Mouse (Mus musculus) testis, postnatal 14 days (tissue): ENCODE results near the gene Ptpre.
A peak's percentile ranks its signal among the peaks of the same experiment; 100 is the strongest.
"Not testable (repeated sequence)": the region's sequence is repeated elsewhere in the genome, so short reads cannot be mapped to it uniquely, and the experiment has no call there.

Source experiments
- DNase-seq: peaks from one replicate; pipeline ENCODE4 v3.0.0; 2021; ENCODE audit warnings: low spot score

Ptpre gene

GRCm38 (mm10) chr7:135537341-135537901 lies at the start of gene Ptpre:
Gene Ptpre (plus strand): TSS chr7:135537481.
- DNase-seq: peak; percentile 73

DNA sequence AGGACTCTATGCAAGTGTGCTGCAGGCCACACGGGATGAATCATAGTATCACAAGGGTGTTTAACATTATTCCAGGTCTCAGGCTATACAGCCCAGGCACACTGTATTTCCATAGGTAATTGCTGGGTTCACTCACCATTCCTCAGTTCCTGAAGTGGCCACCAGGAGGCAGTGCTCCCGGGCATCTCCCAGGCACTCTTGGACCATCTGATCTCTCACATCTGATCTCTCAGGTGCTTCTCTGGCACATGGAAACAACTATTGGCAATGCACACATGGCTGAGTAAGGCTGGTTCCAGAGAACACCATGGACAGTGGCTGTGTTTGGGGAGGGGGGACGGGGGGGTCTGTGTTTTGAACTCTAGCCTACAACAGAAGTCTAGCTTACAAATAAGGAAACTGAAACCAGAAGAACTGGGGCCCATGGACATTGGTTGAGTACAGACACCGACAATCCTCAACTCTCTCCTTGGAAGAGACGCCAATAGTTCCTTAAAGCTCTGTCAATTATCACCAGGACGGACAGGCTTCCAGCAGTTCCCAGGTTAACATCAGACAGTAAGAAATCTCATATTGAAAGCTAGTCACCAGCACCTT lies 49.0 kb upstream of the Ptpre start:
- DNase-seq: no peak

DNA sequence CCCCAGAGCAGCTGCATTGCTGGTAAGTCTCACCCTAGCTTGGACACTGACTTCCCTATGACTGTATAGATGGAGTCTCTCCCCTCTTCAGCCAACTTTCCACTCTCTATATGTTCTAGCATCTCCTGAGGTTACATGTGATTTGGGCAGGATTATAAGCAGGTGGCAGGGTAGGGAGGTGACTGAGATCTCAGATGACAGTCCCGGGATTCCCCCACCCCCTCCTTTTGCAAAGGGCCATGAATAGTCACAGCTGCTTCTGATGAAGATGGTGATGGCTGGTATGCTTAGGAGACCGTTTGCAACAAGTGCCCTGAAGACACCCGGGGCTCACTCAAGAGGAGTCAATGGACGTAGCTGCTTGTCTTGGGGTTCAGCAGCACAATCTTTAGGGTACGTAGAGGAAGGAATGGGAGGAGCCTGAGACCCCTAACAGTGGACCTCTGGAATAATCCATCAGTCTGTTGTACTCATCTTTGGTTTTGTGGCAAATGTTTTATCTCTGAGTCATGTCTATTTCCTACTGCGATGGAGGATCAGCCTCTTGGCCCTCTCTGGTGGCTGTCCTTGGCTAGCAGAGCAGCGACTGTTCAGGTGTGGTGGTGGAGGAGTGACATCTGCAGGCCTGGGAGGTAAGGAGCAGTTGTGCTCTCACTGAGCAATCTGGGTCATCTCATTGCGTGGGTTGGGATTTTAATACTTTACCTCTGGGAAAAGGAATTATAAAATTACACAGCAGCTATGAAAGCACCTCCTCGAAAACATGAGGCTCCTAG lies 47.4 kb upstream of the Ptpre start:
- no peak for DNase-seq

DNA sequence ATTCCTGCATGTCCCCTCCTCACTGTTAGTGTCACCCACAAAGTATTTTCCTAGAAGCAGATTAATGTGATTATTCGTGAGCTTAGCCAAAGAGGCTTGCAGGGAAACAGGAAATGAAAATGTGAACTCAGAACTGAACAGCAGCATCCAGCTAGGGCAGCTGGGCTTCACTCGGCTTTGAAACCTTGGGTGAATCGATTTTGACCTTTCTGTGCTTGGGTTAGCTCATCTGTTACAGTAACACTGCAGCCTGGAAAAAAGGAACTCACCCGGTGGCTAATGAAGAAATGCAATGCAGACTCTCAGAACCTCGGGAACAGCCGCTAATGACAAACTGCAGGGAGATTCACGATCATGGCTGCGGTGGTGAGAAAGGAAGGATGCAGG lies 46.8 kb upstream of the Ptpre start:
- DNase-seq: no peak

GRCm38 (mm10) chr7:135495303-135495702 lies 42.0 kb upstream of the Ptpre start:
- no peak for DNase-seq

DNA sequence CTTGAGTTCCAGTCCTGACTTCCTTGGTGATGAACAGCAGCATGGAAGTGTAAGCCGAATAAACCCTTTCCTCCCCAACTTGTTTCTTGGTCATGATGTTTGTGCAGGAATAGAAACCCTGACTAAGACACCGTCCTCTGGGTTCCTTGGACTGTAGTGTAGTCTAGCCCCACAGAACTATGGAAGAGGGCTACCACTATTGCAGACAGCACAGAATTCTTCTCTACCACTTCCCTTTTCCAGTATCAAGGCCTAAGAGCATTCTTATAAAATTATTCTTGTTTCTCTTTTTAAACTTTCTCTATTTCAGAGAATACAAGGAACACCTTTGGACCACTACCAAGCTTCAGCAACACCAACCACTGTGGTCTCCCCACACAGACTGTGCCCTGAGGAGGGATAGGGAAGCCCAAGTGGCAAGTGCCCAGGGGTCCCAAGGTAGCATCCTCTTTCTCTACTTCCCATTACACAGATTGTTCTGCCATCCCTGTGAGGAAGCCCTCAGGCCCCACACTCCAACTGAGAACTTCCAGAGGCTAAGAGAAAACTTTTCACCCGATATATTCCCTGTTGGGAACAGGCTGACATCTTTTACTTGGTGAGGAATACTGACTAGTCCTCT lies 38.6 kb upstream of the Ptpre start:
- no peak for DNase-seq

DNA sequence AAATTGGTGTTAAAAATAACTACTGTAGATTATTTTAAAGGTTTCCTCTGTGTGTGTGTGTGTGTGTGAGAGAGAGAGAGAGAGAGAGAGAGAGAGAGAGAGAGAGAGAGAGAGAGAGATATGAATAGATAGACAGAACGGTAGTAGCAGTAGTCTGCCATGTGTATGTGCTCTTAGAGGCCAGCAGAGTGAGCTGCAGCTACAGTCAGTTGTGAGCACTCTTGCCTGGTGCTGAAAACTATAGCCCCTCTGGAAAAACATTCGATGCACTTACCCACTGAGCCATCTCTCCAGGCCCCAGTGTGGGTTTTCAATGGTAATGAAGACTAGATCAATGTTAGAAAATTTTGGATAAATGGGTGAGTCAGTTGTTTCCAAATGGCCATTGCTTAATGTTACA lies 37.9 kb upstream of the Ptpre start:
- DNase-seq: no peak

DNA sequence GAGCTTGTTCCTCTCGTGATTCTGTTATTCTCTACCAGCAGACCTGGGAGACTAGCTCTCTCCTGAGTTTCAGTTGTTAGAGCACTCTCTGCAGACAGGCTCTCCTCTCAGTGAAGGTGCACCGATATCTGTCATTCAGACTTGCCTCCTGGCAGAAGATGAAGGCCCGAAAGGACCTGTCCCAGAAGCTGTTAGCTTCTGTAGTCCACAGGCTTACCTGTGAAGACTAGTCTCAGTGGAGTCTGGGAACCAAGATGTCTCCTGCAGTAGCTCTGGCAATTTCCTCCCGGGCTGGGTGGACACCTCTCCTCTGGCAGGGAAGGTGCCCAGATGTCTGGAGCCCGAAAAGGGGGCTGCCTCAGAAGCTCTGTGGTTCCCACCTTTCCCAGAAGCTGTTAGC lies 30.8 kb upstream of the Ptpre start:
- DNase-seq: not testable (repeated sequence)

DNA sequence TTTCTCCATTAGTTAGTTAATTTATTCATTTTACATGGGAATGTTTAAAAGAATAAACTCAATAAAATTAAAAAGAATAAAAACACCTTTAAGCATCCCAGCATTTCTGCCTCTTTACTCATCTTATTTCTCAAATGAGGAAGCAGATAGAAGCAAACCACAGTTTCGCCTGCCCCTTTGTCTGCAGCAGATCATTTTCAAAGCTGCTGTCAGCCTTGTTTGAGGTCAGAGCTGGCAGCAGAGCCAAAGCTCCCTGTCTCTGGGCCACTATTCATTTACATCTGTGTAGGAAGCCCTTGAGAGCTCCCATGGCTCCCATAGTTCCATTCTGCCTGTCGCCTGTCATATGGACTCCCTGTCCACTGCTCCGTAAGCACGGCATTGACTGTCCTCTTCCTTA lies 28.7 kb upstream of the Ptpre start:
- DNase-seq: no peak

GRCm38 (mm10) chr7:135509272-135509671 lies 28.0 kb upstream of the Ptpre start:
- no peak for DNase-seq

DNA sequence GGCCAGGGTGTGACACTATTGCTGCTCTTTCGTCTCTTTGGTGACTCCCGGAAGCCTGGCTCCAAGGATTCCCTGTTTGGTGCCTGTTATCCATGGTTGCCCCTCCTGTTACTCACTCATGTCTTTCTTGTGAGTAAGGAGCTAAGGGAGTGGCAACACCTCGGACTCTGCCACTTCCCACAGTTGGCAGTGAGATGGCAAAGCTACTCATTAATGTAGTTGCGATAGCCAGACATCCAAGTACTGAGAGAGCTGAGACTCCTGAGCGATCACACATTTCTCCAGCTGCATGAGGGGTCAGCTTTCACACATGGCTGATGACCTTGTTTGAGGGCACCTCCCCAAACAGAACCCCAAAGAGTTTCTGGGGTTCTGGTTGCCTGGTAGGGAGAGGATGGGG lies 26.9 kb upstream of the Ptpre start:
- no peak for DNase-seq

GRCm38 (mm10) chr7:135511723-135512122 lies 25.6 kb upstream of the Ptpre start:
- DNase-seq: no peak

DNA sequence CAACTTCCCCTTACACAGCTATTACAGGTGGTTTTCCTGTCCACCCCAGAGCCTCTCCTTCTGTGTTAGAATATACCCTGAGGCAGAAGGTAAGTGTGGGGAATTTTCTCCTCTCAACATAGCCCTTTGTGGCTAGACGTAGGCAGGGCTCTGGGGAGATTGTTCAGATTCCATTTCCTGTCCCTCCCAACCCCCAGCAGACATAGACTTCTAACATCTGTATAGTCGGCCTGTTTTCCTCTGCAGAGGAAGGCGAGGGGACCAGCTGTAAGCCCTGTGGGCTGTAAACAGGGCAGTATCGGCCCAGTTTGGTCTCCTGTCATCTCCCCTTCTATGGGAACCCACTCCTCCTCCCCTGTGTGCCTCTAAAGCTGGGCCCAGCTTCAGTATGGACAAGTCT lies 20.1 kb upstream of the Ptpre start:
- no peak for DNase-seq

- DNase-seq: no peak
These were observed 17.0 kb upstream of the Ptpre start for GRCm38 (mm10) chr7:135520241-135520640.

DNA sequence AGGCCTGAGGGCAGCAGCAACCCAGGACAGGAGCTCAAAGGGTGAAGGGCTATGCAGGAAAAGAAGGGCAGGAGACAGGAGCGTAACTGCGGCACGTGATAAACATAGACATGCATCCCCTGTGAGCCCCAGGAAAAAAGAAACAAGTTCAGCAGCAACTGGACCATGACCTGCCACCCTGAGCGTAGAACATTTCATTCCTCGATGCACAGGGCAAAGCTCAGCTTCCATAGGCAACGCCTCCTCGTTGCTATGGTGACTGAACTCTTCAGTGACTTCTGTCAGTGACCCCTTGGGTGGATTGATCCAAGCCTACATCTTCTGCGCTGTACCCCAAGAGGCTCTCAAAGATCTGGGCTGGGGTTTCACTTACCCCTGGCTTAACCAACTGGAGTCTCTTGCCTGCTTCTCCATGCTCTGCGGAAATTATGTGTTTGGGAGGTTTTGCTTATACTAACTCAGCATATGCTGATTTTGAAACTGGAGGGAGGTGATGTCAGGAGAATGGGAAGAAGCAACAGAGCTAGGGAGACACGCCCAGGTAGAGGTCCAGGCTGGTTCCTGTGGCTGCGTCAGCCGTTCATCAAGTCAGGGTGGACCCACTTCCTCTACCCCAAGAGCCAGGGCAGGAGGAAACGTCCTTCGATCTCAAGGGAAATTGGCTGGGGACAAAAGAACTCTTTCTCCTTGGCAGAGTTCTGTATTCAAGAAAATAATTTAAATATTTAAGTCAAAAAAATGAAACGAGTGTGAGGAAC lies 15.3 kb upstream of the Ptpre start:
- DNase-seq: no peak

DNA sequence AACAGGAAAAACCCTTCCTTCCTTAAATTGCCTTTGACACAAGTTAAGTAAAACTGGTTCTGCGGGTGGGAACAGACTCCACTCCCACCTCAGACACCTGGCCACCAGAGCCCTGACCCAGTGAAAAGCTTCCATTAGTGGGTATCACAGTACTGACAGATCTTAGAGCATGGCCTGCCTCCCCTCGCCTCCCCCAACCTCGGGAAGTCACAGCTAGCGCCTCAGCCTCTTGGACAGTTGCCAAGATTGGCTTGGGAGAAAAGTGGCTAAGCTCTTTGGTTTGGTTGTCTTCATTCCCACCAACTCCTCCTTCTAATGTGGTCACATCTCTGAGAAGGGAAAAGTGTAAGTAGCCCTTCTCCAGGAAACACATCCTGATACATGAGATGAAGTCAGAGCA lies 13.3 kb upstream of the Ptpre start:
- DNase-seq: no peak

- no peak for DNase-seq
These were observed 12.8 kb upstream of the Ptpre start for GRCm38 (mm10) chr7:135524424-135524967.

DNA sequence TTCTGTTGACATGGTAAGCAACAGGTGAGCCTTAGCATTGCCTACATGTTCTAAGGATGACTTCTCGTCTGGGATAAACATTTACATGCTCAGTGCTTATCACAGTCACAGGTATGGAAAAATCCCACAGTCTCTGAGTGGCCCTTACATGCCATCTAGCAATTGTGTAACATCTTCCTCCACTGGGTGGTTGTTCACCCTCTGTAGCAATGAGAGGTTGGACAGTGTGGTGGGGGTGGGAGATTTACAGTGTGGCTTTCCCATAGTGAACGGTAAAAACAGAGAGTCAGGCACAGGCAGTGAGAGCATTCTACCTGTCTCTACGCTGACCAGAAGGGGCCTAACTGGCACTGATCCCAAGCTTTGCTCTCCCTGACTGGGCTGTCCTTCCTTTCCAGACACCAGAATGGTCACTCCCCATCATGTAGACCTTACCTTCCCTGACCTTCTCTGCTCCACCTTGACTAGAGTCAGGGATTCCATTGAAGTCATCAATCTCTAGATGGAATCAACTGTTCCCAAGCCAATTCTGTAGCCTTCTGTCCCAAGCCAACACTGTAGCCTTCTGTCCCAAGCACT lies 10.6 kb upstream of the Ptpre start:
- no peak for DNase-seq

DNA sequence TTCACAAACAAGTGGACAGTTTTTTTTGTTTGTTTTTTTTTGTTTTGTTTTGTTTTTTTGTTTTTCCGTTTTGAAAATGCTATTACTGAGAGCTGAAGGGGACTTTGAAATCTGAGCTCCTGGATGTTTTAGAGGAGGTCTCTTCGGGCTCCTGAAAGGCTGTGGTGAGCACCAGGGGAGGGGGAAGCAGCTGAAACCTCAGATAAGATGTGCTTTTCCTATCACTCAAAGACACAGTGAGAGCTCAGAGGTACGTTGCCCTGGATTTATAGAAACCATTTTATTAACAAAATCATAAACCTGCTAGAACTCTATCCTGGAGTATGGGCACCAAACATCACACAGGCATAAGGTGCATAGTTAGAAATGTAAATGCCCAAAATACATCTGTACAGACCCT lies 10.1 kb upstream of the Ptpre start:
- DNase-seq: no peak

- no peak for DNase-seq
These were observed 8.8 kb upstream of the Ptpre start, which contains the start of gene Clrn3 for GRCm38 (mm10) chr7:135528515-135528914. Gene Clrn3 (minus strand): TSS chr7:135528654.

- no peak for DNase-seq
These were observed 8.2 kb upstream of the Ptpre start for GRCm38 (mm10) chr7:135529068-135529467.
